Mouse (Mus musculus): ENCODE data around the gene Aknad1. TPM values are rescaled to one million over a fixed set of nuclear protein-coding genes. Genes with fewer than 3 reads are reported as not detected.

The Aknad1 gene
- 0.10 TPM in 1 of 2 replicates, not detected in the other for polyA plus RNA-seq (2015; fragmentation: Nextera tagmentation; extraction: Ambion mirVana)

DNA sequence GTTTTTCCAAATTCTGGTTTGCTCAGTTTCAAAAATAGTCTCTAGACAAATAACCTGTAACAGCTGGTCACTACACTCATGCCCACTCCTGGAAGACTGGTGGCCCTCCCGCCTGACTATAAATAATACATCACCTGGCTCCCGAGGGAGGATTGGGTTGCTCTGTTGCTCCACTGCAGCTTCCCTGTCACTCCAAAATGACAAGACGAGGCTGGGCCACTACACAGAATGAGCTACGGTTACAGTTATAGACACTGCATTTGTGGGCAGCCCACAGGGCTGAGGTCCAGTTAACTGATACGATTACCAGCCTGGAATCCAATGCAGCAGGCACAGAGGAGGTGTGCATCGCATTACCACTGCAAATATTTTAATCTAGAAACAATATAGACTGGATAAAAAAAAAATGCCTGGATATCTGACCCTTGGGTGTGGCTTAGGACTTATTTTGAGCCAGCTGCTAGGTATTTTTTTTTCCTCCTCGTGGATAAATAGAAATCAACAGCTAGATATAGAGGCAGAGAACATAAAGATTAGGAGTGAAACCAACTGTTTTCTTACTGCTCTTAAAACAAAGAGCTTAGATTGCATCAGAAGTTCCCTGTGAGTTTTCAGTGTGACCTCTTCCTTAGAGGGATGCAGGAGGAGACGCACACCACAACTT is at the start of gene Aknad1:
Gene Aknad1, plus strand, starts transcription at position 614 of the 664 bp plus-strand sequence.
- 0 out of 2 replicates have a peak, but pooled peaks cover 3% of the 10 kb centered on the region for H3K27me3 ChIP-seq (replicated peaks)
- no peak within 1 kb of the TSS for H3K4me2 ChIP-seq
- H3K4me1 ChIP-seq, result no peaks in the 10 kb centered on the region
- H3K9me3 ChIP-seq (replicated peaks), result no peaks in the 10 kb centered on the region
- no peak within 1 kb of the TSS for H3K4me3 ChIP-seq (replicated peaks)
- no peaks in the 10 kb centered on the region for H3K36me3 ChIP-seq
- no peak within 1 kb of the TSS for H3K27ac ChIP-seq (replicated peaks)
- no peak within 1 kb of the TSS for H3K9ac ChIP-seq (replicated peaks)
- no peak for ATAC-seq (ENCODE audit: low FRiP score)
- WGBS, result 72% methylated on average over 8 of the region's 8 CpGs

DNA sequence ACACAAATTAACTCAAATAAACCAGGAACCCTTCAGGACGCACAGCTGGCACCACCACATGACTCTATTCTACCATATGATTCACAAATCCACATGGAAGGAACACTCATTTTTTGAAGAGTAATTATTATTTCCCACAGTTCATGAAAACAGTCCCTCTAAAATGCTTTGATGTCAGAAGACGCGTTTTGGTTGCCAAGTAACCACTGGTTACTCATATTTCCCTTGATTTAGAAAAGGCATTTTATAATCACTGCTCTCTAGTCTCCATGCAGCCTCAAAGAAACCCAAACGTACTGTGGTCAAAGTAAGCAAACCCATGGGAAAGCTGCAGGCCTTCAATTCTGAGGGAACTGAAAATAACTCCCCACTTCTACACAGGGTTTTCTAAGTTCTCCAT is 49.5 kb upstream of the Aknad1 start:
- H3K9ac ChIP-seq (replicated peaks), result no peak overlapping the region
- no peaks in the 10 kb centered on the region for H3K4me1 ChIP-seq
- H3K4me3 ChIP-seq (replicated peaks), result no peak overlapping the region
- no peaks in the 10 kb centered on the region for H3K9me3 ChIP-seq (replicated peaks)
- no peaks in the 10 kb centered on the region for H3K27me3 ChIP-seq (replicated peaks)
- H3K36me3 ChIP-seq, result peaks cover 14% of the 10 kb centered on the region
- WGBS, result 86% methylated on average over 4 of the region's 4 CpGs
- ATAC-seq (ENCODE audit: low FRiP score), result no peak
- no peak overlapping the region for H3K27ac ChIP-seq (replicated peaks)
- H3K4me2 ChIP-seq, result no peak overlapping the region

DNA sequence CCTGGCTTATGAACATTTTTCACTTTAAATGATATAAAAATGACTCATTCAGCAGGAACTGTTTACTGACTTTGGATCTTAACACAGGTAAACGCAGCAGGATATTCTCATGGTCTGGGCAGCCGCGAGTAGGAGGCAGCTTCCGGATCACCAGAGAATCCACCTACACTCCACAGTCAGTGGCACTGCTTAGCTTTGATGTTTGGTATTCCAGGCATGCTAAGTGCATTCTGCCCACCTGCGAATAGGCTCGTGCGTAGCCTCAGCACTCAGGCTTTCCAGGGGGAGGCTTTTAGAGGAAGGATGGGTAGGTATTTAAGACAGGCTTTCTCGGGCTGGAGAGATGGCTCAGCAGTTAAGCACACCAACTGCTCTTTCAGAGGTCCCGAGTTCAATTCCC is 45.1 kb upstream of the Aknad1 start:
- ATAC-seq (ENCODE audit: low FRiP score), result no peak
- no peak overlapping the region for H3K4me2 ChIP-seq
- H3K27me3 ChIP-seq (replicated peaks), result no peaks in the 10 kb centered on the region
- no peak overlapping the region for H3K4me3 ChIP-seq (replicated peaks)
- no peak overlapping the region for H3K27ac ChIP-seq (replicated peaks)
- no peak overlapping the region for H3K9ac ChIP-seq (replicated peaks)
- H3K4me1 ChIP-seq, result no peaks in the 10 kb centered on the region
- H3K9me3 ChIP-seq (replicated peaks), result no peaks in the 10 kb centered on the region
- H3K36me3 ChIP-seq, result peaks cover 17% of the 10 kb centered on the region; the same call in 1 of the 2 replicates
- 94% methylated on average over 9 of the region's 9 CpGs for WGBS

DNA sequence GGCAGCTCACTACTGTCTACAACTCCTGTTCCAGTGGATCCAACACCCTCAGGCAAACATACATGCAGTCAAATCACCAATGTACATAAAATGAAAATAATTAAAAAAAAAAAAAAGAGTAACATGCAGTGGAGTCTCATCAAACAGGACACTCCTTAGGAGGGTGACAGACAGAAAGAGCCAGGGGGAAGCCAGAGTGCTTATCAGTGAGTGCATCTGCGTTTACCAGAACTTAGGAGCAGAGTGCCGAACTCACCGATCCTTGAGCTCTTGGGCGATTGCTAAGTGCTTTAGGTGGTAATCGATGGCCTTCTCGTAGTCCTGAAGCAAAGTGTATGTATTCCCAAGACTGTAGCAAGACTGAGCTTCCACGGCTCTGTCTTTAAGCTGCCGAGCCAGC is 40.8 kb upstream of the Aknad1 start:
- no peak overlapping the region for H3K27ac ChIP-seq (replicated peaks)
- H3K4me1 ChIP-seq, result no peaks in the 10 kb centered on the region
- H3K27me3 ChIP-seq (replicated peaks), result no peaks in the 10 kb centered on the region
- H3K4me3 ChIP-seq (replicated peaks), result no peak overlapping the region
- no peak overlapping the region for H3K9ac ChIP-seq (replicated peaks)
- no peaks in the 10 kb centered on the region for H3K9me3 ChIP-seq (replicated peaks)
- 95% methylated on average over 8 of the region's 8 CpGs for WGBS
- ATAC-seq (ENCODE audit: low FRiP score), result no peak
- peaks cover 25% of the 10 kb centered on the region; the same call in 1 of the 2 replicates for H3K36me3 ChIP-seq
- H3K4me2 ChIP-seq, result no peak overlapping the region

DNA sequence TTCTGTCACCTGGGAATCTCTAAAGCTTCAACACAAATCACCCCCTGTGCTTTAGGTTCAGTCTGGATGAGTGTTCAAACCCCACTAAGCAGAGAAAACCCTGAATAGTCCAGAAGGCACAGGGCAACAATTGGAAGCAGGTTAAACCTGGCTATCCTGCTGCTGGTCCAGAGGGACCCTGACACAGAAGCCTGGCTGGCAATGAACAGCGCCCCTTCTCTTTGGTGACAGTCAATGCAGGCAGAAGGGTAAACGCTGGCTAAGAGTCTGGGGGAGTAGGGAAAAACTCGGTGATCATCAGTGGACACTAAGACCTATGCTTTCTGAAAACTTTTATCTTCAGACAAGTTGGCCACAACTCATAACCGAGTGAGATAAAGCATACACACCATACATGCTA is 39.7 kb upstream of the Aknad1 start:
- WGBS, result 92% methylated on average over 4 of the region's 4 CpGs
- ATAC-seq (ENCODE audit: low FRiP score), result no peak

DNA sequence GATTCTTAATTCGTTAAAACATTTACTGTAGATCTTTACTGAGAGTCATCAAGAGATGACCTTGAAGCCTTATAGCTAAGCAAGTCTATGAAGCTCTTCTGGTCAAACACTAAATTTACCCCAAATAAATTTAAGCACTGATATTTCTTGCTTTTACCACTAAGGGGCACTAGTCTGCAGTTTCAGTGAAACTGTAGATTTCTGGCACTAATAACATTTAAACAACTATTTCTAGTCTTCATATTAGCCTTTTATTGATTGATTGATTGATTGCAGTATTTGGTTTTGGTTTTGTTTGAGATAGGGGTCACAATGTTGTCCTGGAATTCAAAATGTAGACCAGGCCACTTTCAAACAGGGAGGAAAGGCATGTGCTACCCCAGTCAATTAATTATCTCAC is 38.2 kb upstream of the Aknad1 start:
- H3K9ac ChIP-seq (replicated peaks), result no peak overlapping the region
- H3K36me3 ChIP-seq, result peaks cover 22% of the 10 kb centered on the region; the same call in 1 of the 2 replicates
- 93% methylated on average over 1 of the region's 1 CpGs for WGBS
- no peak overlapping the region for H3K4me3 ChIP-seq (replicated peaks)
- H3K4me2 ChIP-seq, result no peak overlapping the region
- ATAC-seq (ENCODE audit: low FRiP score), result no peak
- H3K9me3 ChIP-seq (replicated peaks), result no peaks in the 10 kb centered on the region
- H3K4me1 ChIP-seq, result no peaks in the 10 kb centered on the region
- no peaks in the 10 kb centered on the region for H3K27me3 ChIP-seq (replicated peaks)
- no peak overlapping the region for H3K27ac ChIP-seq (replicated peaks)

More for the DNA sequence above, 39.7 kb upstream of the Aknad1 start:
- Histone ChIP-seq H3K4me1 (no peaks in the 10 kb centered on the region), H3K4me3 (replicated peaks) (no peak overlapping the region), H3K9ac (replicated peaks) (no peak overlapping the region), H3K36me3 (peaks cover 25% of the 10 kb centered on the region; the same call in 1 of the 2 replicates), H3K4me2 (no peak overlapping the region), H3K27me3 (replicated peaks) (no peaks in the 10 kb centered on the region), H3K9me3 (replicated peaks) (no peaks in the 10 kb centered on the region), H3K27ac (replicated peaks) (no peak overlapping the region)

DNA sequence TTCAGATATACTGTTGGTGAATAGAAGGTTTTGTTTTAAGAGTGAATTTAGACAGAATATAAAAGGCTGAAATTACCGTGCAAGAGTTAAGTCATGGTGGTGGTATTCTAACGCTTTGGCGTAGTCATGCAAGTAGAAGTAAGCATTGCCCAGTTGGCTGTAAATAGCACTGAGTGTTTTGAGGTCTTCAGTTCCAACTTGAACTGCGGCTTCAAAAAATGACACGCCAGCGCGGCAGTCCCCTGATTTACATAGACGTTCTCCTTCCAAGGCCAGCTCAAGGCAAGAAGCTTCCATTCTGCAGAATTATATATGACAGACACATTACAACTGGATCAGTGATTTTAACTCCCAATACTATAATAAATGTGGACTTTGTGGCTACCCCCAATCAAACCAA is 36.7 kb upstream of the Aknad1 start:
- WGBS, result 91% methylated on average over 8 of the region's 8 CpGs
- H3K36me3 ChIP-seq, result peaks cover 13% of the 10 kb centered on the region; the same call in 1 of the 2 replicates
- no peaks in the 10 kb centered on the region for H3K4me1 ChIP-seq
- H3K27ac ChIP-seq (replicated peaks), result no peak overlapping the region
- no peak overlapping the region for H3K4me2 ChIP-seq
- no peaks in the 10 kb centered on the region for H3K9me3 ChIP-seq (replicated peaks)
- H3K9ac ChIP-seq (replicated peaks), result no peak overlapping the region
- no peak for ATAC-seq (ENCODE audit: low FRiP score)
- H3K4me3 ChIP-seq (replicated peaks), result no peak overlapping the region
- no peaks in the 10 kb centered on the region for H3K27me3 ChIP-seq (replicated peaks)

DNA sequence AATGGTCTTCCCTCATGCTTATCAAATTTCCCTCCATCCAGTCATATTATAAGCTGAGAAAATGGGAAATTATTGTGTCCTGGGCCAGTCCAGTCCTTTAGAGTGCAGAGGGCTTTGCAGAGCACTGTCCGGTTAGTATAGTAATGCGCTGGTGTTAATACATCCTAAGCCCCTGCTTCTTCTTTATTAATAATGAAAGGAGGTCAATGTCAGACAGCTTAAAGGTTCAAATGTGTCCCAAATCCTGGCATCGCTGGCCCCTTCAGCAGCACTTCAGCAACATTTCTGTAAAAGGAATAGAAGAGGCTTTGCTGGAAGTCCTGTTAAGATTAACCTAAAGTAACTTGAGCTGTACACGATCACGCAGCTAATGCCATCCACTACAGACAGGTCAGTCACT is 28.2 kb upstream of the Aknad1 start:
- Histone ChIP-seq H3K9me3 (replicated peaks) (no peaks in the 10 kb centered on the region), H3K27ac (replicated peaks) (no peak overlapping the region), H3K9ac (replicated peaks) (no peak overlapping the region), H3K4me1 (peaks cover 11% of the 10 kb centered on the region), H3K27me3 (replicated peaks) (no peaks in the 10 kb centered on the region), H3K4me2 (no peak overlapping the region), H3K4me3 (replicated peaks) (no peak overlapping the region), H3K36me3 (no peaks in the 10 kb centered on the region)
- no peak for ATAC-seq (ENCODE audit: low FRiP score)
- WGBS, result 97% methylated on average over 5 of the region's 5 CpGs

DNA sequence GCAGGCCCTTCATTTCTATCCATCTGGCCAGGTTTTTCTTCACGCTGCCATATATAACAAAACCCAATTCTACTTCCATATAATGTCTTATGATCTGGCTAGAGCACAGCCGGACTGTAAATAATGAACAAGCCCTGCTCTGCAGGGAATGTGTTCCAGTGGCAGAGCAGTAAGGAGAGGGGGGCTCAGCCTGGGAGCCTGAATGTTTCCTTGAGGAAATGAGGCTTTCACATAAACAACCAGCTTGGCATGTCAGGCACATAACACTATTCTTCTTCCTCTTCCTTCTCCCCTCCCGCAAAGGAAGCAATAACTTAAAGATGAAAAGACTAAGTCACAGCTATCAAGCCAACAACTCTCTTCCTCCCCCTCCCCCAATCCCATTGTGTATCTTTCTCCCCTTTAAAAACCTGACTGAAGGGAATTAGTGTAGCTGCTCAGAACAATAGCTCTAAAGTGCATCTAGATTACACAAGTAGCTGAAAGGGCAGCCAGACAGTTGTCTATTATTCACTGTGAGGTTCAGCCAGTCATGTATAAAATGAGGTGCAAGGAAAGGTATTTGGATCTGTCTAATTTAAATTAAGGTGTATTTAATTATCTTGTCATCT is 26.3 kb upstream of the Aknad1 start:
- ATAC-seq (ENCODE audit: low FRiP score), result peak; percentile 47; the same call in 1 of the 2 replicates

DNA sequence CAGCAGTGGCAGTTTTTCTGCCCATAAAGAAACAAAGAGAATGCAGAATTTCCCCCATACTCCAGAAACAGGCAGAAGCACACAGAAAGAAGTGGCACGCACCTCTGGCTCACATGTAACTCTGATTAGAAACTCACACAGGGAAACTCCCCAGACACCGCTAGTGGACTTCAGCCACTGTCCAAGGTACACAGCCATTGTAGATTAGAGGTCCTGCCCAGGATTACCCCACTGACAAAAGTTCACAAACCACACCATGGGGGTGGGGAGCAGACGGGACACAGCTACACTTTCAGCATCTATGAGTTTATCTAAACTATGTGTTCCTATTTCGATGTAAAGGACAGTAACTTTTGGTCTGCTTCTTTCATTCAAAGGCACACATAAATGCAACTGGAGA is 24.6 kb upstream of the Aknad1 start:
- ATAC-seq (ENCODE audit: low FRiP score), result no peak
- 94% methylated on average over 4 of the region's 4 CpGs for WGBS
- Histone ChIP-seq H3K36me3 (no peaks in the 10 kb centered on the region), H3K4me3 (replicated peaks) (no peak overlapping the region), H3K27ac (replicated peaks) (no peak overlapping the region), H3K4me2 (no peak overlapping the region), H3K27me3 (replicated peaks) (no peaks in the 10 kb centered on the region), H3K9ac (replicated peaks) (no peak overlapping the region), H3K4me1 (peaks cover 11% of the 10 kb centered on the region), H3K9me3 (replicated peaks) (no peaks in the 10 kb centered on the region)

More for the DNA sequence above, 26.3 kb upstream of the Aknad1 start:
- H3K4me1 ChIP-seq, result peaks cover 11% of the 10 kb centered on the region
- peak overlapping the region; percentile 56 for H3K27ac ChIP-seq (replicated peaks)
- 12% methylated on average over 3 of the region's 3 CpGs for WGBS
- H3K4me2 ChIP-seq, result 0 out of 2 replicates have a peak overlapping the region, but pooled peaks have one; percentile 17
- no peaks in the 10 kb centered on the region for H3K9me3 ChIP-seq (replicated peaks)
- no peak overlapping the region for H3K4me3 ChIP-seq (replicated peaks)
- H3K27me3 ChIP-seq (replicated peaks), result no peaks in the 10 kb centered on the region
- no peaks in the 10 kb centered on the region for H3K36me3 ChIP-seq
- H3K9ac ChIP-seq (replicated peaks), result no peak overlapping the region

DNA sequence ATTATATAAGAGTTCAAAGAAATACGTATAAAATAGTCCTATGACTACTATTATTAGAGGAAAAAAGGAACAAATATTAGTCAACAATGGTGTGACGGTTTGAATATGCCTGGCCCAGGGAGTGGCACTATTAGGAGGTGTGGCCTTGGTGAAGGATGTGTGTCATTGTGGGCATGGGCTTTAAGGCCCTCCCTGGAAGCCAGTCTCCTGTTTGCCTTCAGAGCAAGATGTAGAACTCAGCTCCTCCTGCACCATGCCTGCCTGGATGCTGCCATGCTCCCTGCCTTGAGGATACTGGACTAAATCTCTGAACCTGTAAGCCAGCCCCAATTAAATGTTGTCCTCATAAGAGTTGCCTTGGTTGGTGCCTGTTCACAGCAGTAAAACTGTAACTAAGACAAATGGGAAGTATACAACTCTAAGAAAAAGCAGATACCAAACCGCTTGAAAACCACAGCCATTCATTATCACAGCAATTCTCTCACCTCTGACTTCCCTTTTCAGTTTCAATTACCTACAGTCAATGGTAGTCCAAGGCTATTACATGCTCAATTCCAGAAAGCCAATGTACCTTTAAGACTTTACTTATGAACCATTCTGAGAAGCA is 21.5 kb upstream of the Aknad1 start:
- Histone ChIP-seq H3K4me3 (replicated peaks) (no peak overlapping the region), H3K9ac (replicated peaks) (no peak overlapping the region), H3K36me3 (no peaks in the 10 kb centered on the region), H3K27me3 (replicated peaks) (no peaks in the 10 kb centered on the region), H3K4me1 (peaks cover 27% of the 10 kb centered on the region), H3K4me2 (no peak overlapping the region), H3K9me3 (replicated peaks) (no peaks in the 10 kb centered on the region), H3K27ac (replicated peaks) (no peak overlapping the region)
- ATAC-seq (ENCODE audit: low FRiP score), result no peak
- whole genome bisulfite sequencing, result 66% methylated on average over 3 of the region's 3 CpGs

DNA sequence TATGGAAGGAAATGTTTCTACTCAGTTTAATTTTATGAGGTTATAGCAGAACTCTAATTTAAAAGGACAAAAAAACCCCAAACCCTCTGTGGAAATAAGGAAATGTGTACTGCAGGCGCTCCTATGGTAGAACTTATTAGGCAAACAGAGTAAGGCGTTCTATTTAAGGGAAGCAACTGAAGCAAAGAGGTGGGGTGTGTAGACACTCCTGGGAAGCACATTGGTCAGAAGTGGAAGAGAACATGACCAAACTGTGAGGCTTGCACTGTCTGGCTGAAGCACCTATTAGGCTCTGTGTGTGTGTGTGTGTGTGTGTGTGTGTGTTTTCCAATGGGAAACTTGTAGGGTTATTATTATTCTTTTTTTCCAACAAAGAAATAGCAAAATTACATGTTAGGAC is 20.1 kb upstream of the Aknad1 start:
- Histone ChIP-seq H3K27ac (replicated peaks) (no peak overlapping the region), H3K27me3 (replicated peaks) (no peaks in the 10 kb centered on the region), H3K4me2 (peak overlapping the region; percentile 69; the same call in 1 of the 2 replicates), H3K4me1 (peaks cover 21% of the 10 kb centered on the region), H3K9me3 (replicated peaks) (no peaks in the 10 kb centered on the region), H3K9ac (replicated peaks) (no peak overlapping the region), H3K36me3 (no peaks in the 10 kb centered on the region), H3K4me3 (replicated peaks) (no peak overlapping the region)
- no peak for ATAC-seq (ENCODE audit: low FRiP score)
- 81% methylated on average over 2 of the region's 2 CpGs for WGBS
